Mouse (Mus musculus): ENCODE results near the gene Itprip.
"Not testable (repeated sequence)": the region's sequence is repeated elsewhere in the genome, so short reads cannot be mapped to it uniquely, and the experiment has no call there.

Itprip gene

DNA sequence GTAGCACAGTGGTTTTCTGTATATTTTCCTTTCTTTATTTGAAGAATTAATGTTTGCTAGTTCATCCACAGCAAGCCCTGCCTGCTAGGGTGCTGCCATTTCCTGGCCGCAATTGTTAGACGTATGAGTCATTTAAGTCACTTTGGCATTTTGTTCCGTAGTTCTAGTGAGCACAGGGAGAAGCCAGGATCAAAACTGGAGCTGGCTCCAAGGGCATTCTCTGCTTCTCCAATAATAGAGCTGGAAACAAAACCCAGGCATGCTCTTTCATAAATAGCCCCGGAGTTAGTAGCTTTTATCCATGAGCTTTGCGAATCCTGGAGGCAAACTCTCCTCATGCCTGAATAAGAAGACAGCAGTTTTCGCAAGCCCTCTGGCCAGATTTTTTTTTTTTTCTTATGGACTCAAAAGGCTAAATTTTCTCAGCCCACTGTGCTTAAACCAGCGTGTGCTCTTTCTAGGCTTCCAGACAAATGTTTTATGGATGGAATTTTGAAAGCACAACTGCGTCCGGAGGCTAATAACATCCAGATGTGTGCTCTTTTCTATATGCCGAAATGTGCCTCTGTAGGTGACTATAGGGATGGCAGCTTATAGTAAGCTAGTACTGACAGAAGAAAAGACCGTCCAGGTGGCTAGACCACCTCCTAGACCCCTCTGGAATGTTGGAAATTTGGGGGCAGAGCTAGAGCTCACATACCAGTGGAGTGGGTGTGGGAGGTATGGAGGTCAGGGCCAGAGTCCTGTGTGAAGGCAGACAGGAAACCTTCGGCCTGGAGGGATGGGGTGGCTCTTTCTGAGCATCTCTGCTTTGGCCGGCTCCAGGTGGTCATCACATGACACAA is 64.9 kb downstream of the Itprip start:
- in situ Hi-C loops (cut with MboI) = no loop called here

- in situ Hi-C loops (cut with MboI) = no loop called here
These were observed 66.0 kb downstream of the Itprip start for GRCm38 (mm10) chr19:47853053-47853452.

DNA sequence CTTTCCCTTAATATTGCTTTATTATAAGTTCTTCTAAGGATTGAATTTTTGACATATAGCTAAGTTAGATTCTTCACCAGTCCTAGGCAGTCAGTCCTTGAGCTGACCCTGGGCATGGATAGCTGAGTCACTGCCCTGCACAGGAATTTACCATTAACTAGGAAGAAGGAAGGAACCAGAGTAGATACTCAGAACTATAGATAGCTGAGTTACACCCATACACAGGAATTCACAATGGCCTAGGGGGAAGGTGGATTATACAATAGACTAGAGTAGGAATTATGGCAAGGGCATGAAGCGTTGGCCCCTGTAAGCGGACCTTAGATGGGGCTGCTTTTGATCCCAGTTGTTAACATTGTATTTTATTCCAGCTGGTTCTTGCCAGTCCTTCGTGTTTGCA is 67.0 kb downstream of the Itprip start:
- in situ Hi-C loops (cut with MboI) = not testable (repeated sequence)

DNA sequence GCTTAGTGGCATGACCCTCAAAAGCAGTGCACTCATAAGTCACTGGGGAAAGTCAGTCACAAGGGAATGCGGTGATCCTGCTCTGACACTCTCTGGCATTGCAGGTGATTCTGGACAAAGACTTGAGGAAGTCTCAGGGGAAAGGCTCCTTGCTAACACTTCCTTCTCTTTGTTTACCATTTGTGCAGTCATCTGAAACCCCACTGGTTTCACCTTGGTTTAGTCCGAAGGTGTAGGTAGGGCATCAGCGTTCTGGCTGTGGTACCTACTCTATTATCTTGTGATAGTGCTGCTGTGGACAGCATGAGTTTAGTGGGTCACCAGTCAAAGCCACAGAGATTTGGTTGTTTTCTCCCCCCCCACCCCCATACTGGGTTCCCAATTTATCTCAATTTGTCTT is 69.4 kb downstream of the Itprip start:
- in situ Hi-C loops (cut with MboI) = no loop called here

All from mature B cell (primary cell).